Mouse (Mus musculus): Measurements from ENCODE around the gene Elmo1. TPM values are rescaled to one million over a fixed set of nuclear protein-coding genes. Genes with fewer than 3 reads are reported as not detected.
A peak's percentile ranks its signal among the peaks of the same experiment; 100 is the strongest.

Gene Elmo1
- polyA plus RNA-seq (2012; ENCODE audit: insufficient read depth, low replicate concordance), result 0.68 TPM in 1 of 2 replicates, not detected in the other

DNA sequence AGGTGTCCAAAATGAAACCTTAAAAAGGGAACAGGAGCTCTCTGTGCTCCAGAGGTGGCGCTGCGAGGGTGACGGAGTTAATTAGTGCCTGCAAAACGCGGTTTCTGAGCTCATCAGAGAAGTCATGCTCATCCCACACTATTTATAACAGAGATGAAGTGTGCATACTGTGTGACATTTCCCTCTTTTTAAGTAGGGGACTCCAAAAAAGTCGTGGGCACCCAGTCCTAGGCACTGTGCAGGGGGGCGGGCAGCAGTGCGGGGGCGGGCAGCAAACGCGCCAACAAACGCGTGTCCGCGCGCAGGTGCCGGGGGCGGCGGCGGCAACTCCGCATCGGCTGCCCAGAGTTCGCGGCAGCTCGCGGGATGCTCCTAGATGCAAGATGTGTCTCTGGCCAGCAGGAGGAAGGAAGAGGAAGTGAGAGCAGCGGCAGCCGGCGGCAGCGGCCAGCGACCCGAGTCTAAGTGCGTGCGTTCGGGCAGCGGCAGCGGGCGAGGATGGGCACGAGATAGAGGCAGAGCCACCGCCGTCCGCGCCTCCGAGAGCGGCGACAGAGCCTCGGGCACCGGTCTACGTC is at the start of gene Elmo1:
Gene Elmo1, plus strand, starts transcription at position 464 of the 578 bp plus-strand sequence.
- TF ChIP-seq FLI1 (IDR thresholded peaks at IDR 0.05; ENCODE audit: low read length), result no peak
- no peak for TF ChIP-seq GATA1 (IDR thresholded peaks at IDR 0.05; ENCODE audit: borderline replicate concordance, low read length)

DNA sequence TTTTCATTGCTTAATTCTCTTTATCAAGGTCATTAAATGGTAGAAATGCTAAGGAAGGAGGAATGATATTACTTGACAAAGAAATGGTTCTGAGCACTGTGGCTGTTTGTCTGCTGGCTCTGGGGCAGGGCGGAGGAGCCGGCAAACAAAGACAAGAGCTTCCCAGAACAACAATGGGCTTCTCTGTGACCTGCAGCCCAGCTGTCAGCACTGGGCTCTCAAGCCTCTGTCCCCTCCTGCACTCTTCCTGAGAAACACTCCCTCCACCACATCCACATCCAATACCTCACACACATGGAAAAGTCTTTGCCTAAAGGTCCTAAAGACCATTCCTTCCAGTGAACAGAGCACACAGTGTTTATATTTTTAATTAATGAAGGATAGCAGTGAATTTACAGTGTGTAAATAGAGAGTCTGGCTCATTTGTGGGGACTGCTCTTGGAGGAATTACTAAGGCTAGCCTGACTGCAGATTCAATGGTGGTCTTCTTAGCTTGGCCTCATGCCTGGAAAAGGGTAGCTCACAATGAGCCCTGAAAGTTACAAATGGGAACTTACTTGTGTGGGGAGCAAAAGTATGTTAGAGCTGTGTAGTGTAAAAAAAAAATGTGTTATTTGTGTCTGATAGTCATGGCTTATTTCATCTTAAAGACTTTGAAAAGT is 49.1 kb upstream of the Elmo1 start:
- TF ChIP-seq FLI1 (IDR thresholded peaks at IDR 0.05; ENCODE audit: low read length) (no peak), GATA1 (IDR thresholded peaks at IDR 0.05; ENCODE audit: borderline replicate concordance, low read length) (no peak)
- no peaks in the 10 kb centered on the region for H3K4me1 ChIP-seq
- no peaks in the 10 kb centered on the region for H3K9me3 ChIP-seq
- H3K4me3 ChIP-seq (replicated peaks), result no peak overlapping the region
- H3K36me3 ChIP-seq (replicated peaks; ENCODE audit: low read length), result no peaks in the 10 kb centered on the region
- H3K27me3 ChIP-seq (replicated peaks), result peaks cover 17% of the 10 kb centered on the region

More for the DNA sequence above, at the start of gene Elmo1:
- Histone ChIP-seq H3K9me3 (peaks cover 10% of the 10 kb centered on the region), H3K4me1 (peaks cover 42% of the 10 kb centered on the region), H3K27me3 (replicated peaks) (peaks cover 58% of the 10 kb centered on the region), H3K4me3 (replicated peaks) (peak within 1 kb of the TSS; percentile 94), H3K36me3 (replicated peaks; ENCODE audit: low read length) (no peaks in the 10 kb centered on the region)

DNA sequence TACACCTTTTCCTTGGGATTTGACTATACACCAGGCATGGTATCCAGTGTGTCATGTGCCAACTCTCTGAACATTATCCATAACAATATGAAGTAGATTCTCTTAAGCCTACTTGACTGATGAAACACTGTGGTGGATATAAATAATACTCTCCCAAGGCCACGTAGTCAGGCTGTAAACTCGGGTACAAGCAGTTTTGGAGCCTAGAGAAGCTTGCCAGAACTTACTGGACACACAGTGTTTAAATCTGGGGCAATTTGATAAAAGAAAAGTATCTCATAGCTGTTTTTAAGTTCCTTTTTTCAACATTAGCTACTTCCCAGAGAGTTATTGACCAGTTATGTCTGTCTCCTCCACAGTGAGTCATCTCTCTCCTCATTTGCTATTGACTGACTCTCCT is 47.5 kb upstream of the Elmo1 start:
- Histone ChIP-seq H3K27me3 (replicated peaks) (peaks cover 14% of the 10 kb centered on the region), H3K4me3 (replicated peaks) (no peak overlapping the region), H3K36me3 (replicated peaks; ENCODE audit: low read length) (no peaks in the 10 kb centered on the region), H3K4me1 (no peaks in the 10 kb centered on the region), H3K9me3 (no peaks in the 10 kb centered on the region)
- TF ChIP-seq FLI1 (IDR thresholded peaks at IDR 0.05; ENCODE audit: low read length), result no peak
- no peak for TF ChIP-seq GATA1 (IDR thresholded peaks at IDR 0.05; ENCODE audit: borderline replicate concordance, low read length)

DNA sequence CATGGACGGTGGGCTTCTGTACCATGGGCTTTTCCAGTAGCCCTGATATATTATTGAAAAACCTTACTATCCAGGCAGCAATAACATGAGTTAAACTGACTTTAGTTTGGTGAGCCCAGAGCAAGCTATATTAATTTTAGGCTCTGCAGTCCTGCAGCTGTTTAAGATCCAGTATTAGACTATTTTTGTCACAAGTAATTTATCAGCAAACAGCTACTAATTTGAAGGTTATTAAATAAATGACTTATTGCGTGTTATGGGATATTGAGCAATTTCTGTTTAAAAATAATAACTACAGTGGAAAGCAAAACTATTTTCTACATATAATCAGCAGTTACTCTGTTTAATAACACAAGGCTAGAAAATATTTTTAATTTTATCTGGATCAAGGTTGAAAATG is 45.0 kb upstream of the Elmo1 start:
- Histone ChIP-seq H3K9me3 (no peaks in the 10 kb centered on the region), H3K27me3 (replicated peaks) (peaks cover 10% of the 10 kb centered on the region), H3K4me3 (replicated peaks) (no peak overlapping the region), H3K4me1 (peaks cover 4% of the 10 kb centered on the region; the same call in 1 of the 2 replicates), H3K36me3 (replicated peaks; ENCODE audit: low read length) (no peaks in the 10 kb centered on the region)
- TF ChIP-seq FLI1 (IDR thresholded peaks at IDR 0.05; ENCODE audit: low read length) (no peak), GATA1 (IDR thresholded peaks at IDR 0.05; ENCODE audit: borderline replicate concordance, low read length) (no peak)

DNA sequence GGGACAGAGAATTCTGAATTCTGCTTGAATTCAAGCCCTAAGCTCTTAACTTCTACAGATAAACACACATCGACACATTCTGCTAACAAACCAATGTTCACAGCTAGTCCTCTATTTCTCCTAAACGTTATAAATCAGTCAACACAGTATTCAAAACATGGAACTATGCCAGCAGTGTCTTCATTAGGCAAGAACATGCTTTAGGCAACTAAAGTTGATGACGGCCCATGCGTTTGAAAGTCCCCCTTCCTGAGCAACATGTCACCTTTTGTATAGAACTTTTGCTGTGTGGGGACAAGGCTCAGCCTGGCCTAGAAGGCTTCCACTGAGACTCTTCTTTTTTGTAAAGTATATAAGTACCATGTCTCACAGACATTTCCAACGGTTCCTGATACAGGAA is 44.6 kb upstream of the Elmo1 start:
- H3K36me3 ChIP-seq (replicated peaks; ENCODE audit: low read length), result no peaks in the 10 kb centered on the region
- H3K4me3 ChIP-seq (replicated peaks), result no peak overlapping the region
- no peaks in the 10 kb centered on the region for H3K9me3 ChIP-seq
- H3K4me1 ChIP-seq, result peaks cover 4% of the 10 kb centered on the region; the same call in 1 of the 2 replicates
- TF ChIP-seq FLI1 (IDR thresholded peaks at IDR 0.05; ENCODE audit: low read length), result no peak
- TF ChIP-seq GATA1 (IDR thresholded peaks at IDR 0.05; ENCODE audit: borderline replicate concordance, low read length), result no peak
- peaks cover 10% of the 10 kb centered on the region for H3K27me3 ChIP-seq (replicated peaks)

DNA sequence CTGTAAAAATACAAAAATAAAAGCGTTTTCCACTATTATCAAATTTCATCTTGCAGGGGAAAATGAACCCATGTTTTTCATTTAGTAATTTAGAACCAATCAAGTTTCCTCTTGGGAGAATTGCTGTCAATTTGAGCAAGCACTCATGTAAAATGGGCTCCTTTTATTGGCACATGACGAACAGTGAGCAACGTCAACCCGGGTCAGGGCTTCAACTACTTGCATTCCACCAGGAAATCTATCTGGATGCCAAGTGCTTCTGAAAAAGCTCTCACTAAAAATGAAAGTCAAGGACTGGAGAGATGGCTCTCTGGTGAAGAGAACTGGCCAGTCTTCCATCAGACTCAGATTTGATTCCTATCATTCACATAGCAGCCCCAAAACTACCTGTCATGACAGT is 44.0 kb upstream of the Elmo1 start:
- no peak overlapping the region for H3K4me3 ChIP-seq (replicated peaks)
- TF ChIP-seq GATA1 (IDR thresholded peaks at IDR 0.05; ENCODE audit: borderline replicate concordance, low read length) (no peak), FLI1 (IDR thresholded peaks at IDR 0.05; ENCODE audit: low read length) (no peak)
- H3K9me3 ChIP-seq, result no peaks in the 10 kb centered on the region
- no peaks in the 10 kb centered on the region for H3K36me3 ChIP-seq (replicated peaks; ENCODE audit: low read length)
- peaks cover 4% of the 10 kb centered on the region; the same call in 1 of the 2 replicates for H3K4me1 ChIP-seq
- peaks cover 6% of the 10 kb centered on the region for H3K27me3 ChIP-seq (replicated peaks)

DNA sequence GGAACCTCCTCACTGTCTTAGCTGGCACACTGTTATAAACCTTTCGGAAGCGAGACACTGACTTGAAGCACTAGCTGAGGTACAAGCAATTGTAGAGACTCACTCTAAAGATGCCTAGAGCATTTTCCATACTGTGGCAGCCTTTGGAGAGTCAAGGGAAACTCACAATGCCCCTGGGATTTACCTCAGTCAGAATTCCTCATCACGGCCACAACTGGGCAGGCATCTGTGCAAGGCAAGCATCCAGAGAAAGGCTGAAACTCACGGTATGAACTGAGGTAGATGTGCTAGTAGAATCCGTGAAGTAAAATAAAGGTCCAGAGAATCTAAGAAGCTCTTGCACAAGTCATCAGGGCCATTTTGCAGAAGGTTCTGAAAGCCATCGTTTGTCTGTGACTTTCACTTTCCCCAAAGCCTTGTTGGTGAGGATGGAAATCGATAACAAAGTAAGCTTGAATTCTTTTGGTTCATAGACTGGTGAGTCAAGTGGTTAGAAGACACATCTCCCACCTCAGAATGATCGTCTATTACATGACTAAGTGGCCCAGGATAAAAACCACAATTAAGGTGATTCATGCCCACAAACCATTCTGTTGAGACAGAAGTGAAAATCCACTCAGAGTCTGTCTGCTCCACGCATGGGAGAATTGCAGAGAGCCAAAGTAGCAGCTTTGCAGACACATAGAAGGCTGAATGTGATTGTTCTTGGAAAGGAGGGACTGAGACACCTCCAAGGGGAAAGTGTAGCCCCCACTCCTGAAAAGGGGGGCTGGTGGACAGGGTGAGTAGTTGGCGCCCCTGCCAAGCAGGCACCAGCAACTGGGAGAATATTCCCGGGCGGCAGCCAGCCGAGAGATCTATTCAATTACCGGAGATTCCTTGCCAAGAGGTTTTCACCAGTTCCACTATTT is 42.2 kb upstream of the Elmo1 start:
- H3K4me1 ChIP-seq, result peaks cover 4% of the 10 kb centered on the region; the same call in 1 of the 2 replicates
- H3K9me3 ChIP-seq, result no peaks in the 10 kb centered on the region
- no peaks in the 10 kb centered on the region for H3K36me3 ChIP-seq (replicated peaks; ENCODE audit: low read length)
- H3K4me3 ChIP-seq (replicated peaks), result no peak overlapping the region
- H3K27me3 ChIP-seq (replicated peaks), result peaks cover 7% of the 10 kb centered on the region
- TF ChIP-seq FLI1 (IDR thresholded peaks at IDR 0.05; ENCODE audit: low read length) (no peak), GATA1 (IDR thresholded peaks at IDR 0.05; ENCODE audit: borderline replicate concordance, low read length) (no peak)

DNA sequence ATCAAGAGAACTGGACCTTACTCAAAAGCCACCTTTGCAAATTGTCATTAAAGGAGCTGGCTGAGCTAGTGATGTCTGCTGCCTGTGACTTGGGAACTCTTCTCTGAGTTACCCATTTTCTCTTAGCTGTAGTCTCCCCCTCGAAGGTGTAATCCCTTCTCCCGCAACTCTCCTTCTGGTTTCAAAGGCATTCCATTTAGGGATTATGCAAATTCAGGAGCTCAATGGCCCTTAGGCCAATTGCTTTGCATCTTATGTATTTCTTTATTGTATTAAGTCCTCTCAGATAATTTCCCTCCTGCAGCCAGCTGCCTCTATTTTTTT is 41.6 kb upstream of the Elmo1 start:
- Histone ChIP-seq H3K4me3 (replicated peaks) (no peak overlapping the region), H3K4me1 (peaks cover 4% of the 10 kb centered on the region; the same call in 1 of the 2 replicates), H3K36me3 (replicated peaks; ENCODE audit: low read length) (no peaks in the 10 kb centered on the region), H3K27me3 (replicated peaks) (peaks cover 7% of the 10 kb centered on the region), H3K9me3 (no peaks in the 10 kb centered on the region)
- TF ChIP-seq FLI1 (IDR thresholded peaks at IDR 0.05; ENCODE audit: low read length), result no peak
- no peak for TF ChIP-seq GATA1 (IDR thresholded peaks at IDR 0.05; ENCODE audit: borderline replicate concordance, low read length)

DNA sequence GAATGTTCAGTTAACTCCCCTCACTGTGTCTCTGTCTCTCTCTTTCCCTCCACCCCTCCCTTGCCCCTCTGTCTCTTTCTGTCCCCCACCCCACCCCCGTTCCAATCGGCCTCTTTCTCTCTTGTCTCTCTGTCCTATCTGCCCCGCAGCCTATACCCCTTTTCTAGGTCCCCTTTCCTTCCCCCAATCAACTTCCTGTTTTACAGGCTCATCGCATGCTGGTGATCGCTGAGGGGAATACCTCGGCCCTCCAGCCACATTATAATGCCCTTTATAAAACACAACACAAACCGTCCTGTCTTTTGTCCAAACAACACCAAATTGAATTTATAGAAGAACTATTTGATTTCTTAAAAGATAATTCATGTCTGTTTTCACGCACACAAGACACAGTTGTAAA is 40.7 kb upstream of the Elmo1 start:
- Histone ChIP-seq H3K4me1 (peaks cover 4% of the 10 kb centered on the region; the same call in 1 of the 2 replicates), H3K4me3 (replicated peaks) (no peak overlapping the region)
- TF ChIP-seq FLI1 (IDR thresholded peaks at IDR 0.05; ENCODE audit: low read length), result no peak
- no peak for TF ChIP-seq GATA1 (IDR thresholded peaks at IDR 0.05; ENCODE audit: borderline replicate concordance, low read length)

More for the DNA sequence above, 40.7 kb upstream of the Elmo1 start:
- peaks cover 7% of the 10 kb centered on the region for H3K27me3 ChIP-seq (replicated peaks)
- no peaks in the 10 kb centered on the region for H3K9me3 ChIP-seq
- H3K36me3 ChIP-seq (replicated peaks; ENCODE audit: low read length), result no peaks in the 10 kb centered on the region

Data from megakaryocyte, embryonic 14.5 days (primary cell).